Mouse (Mus musculus) common myeloid progenitor, adult 5-6 weeks (primary cell): ENCODE results near the gene Cyp2c23. TPM values are rescaled to one million over a fixed set of nuclear protein-coding genes. Genes with fewer than 3 reads are reported as not detected.

Experiments used
- ATAC-seq: replicated peaks from 2 replicates; pipeline ENCODE4 v1.8.0; 2016; ENCODE audit warnings: low read depth, mild to moderate bottlenecking, moderate TSS enrichment, inconsistent platforms; ENCODE audit not compliant: poor library complexity, severe bottlenecking
- total RNA-seq: library from RNA; stranded (forward); fragments of 200-1000, 187-1606 nt; gene quantifications from 2 replicates; pipeline ENCODE4 v1.2.3, GENCODE M21; 2017

Gene Cyp2c23
- total RNA-seq, 1 experiment from 2014 or later: not detected

GRCm38 (mm10) chr19:43976661-43977060 lies 52.3 kb downstream of the Cyp2c23 start:
- ATAC-seq: no peak

- no peak for ATAC-seq
These were observed 54.8 kb downstream of the Cyp2c23 start for GRCm38 (mm10) chr19:43974221-43974620.

- ATAC-seq: no peak
These were observed 55.3 kb downstream of the Cyp2c23 start for GRCm38 (mm10) chr19:43973711-43974110.

GRCm38 (mm10) chr19:43972129-43972528 lies 56.9 kb downstream of the Cyp2c23 start:
- no peak for ATAC-seq

GRCm38 (mm10) chr19:43968436-43969026 lies 60.5 kb downstream of the Cyp2c23 start:
- no peak for ATAC-seq

GRCm38 (mm10) chr19:43966481-43966880 lies 62.5 kb downstream of the Cyp2c23 start:
- ATAC-seq: no peak

GRCm38 (mm10) chr19:43965496-43966085 lies 63.4 kb downstream of the Cyp2c23 start:
- peak; percentile 82 for ATAC-seq

GRCm38 (mm10) chr19:43962795-43963194 lies 66.2 kb downstream of the Cyp2c23 start:
- ATAC-seq: no peak

GRCm38 (mm10) chr19:43961185-43961584 lies 67.8 kb downstream of the Cyp2c23 start:
- ATAC-seq: no peak

- no peak for ATAC-seq
These were observed 69.0 kb downstream of the Cyp2c23 start for GRCm38 (mm10) chr19:43960014-43960413.

GRCm38 (mm10) chr19:43959162-43959561 lies 69.8 kb downstream of the Cyp2c23 start:
- peak; percentile 86 for ATAC-seq

- ATAC-seq: no peak
These were observed 71.1 kb downstream of the Cyp2c23 start for GRCm38 (mm10) chr19:43957881-43958280.

GRCm38 (mm10) chr19:43957402-43957801 lies 71.6 kb downstream of the Cyp2c23 start:
- ATAC-seq: no peak

GRCm38 (mm10) chr19:43955266-43955665 lies 73.7 kb downstream of the Cyp2c23 start:
- no peak for ATAC-seq

Other genes with a start within 250 kb of the Cyp2c23 start
- gene Abcc2, start 247.0 kb downstream of the Cyp2c23 start, total RNA-seq: 0.15 and 0.37 TPM in 2 replicates
- gene Dnmbp, start 89.0 kb downstream of the Cyp2c23 start, total RNA-seq: 8.4 and 9.0 TPM in 2 replicates
- 0.19 TPM in 1 of 2 replicates, not detected in the other for gene Cpn1, start 42.7 kb downstream of the Cyp2c23 start, total RNA-seq
- 30.6 and 35.3 TPM in 2 replicates for gene Erlin1, start 40.6 kb upstream of the Cyp2c23 start, total RNA-seq
- 55.9 and 60.6 TPM in 2 replicates for gene Chuk, start 78.3 kb upstream of the Cyp2c23 start, total RNA-seq
- gene Cwf19l1, start 106.7 kb upstream of the Cyp2c23 start, total RNA-seq: 39.3 and 51.6 TPM in 2 replicates
- gene Bloc1s2, start 117.2 kb upstream of the Cyp2c23 start, total RNA-seq: 69.7 and 106 TPM in 2 replicates
- not detected in 2 replicates for gene Pkd2l1, start 163.2 kb upstream of the Cyp2c23 start, total RNA-seq
- not detected in 2 replicates for gene Scd3, start 174.1 kb upstream of the Cyp2c23 start, total RNA-seq